Mouse (Mus musculus) myocyte (in vitro differentiated cells): ENCODE data around the gene Gm10271.

ENCODE experiments used
- MYOD1 ChIP-seq, 3 experiments: IDR thresholded peaks; one replicate each; pipeline ENCODE4 v1.6.1; 2011; ENCODE audit warnings: control low read depth in 2 of 3, low read depth in 2 of 3, mild to moderate bottlenecking in 2 of 3, moderate library complexity in 1 of 3; ENCODE audit not compliant: insufficient read length in 2 of 3, control insufficient read depth in 1 of 3
- POLR2A ChIP-seq: IDR thresholded peaks from one replicate; pipeline ENCODE4 v1.6.1; 2011; ENCODE audit warnings: low read depth, mild to moderate bottlenecking, control low read depth, moderate library complexity; ENCODE audit not compliant: insufficient read length

DNA sequence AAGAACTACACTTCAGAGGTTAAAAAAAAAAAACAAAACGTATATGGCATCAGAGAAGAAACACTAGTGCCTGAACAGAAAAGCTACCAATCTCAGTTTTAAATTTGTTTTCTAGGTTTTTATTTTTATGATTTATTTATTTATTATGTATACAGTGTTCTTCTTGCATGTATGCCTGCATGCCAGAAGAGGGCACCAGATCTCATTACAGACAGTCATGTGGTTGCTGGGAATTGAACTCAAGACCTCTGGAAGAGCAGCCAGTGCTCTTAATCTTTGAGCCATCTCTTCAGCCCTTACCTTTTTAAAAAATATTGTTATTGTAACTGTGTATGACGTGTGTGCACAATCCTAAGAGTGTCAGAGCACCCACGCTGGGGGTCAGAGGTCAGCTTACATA, 28.3 kb downstream of the Gm10271 start:
- TF ChIP-seq POLR2A = no peak
- no peak for TF ChIP-seq MYOD1 (IDR thresholded peaks at IDR 0.05; ENCODE audit: control insufficient read depth in 1 of 3, insufficient read length in 2 of 3, low read depth in 2 of 3)
